Mouse (Mus musculus) heart, adult 2 months (tissue): ENCODE results near the gene Tmem217.

Source experiments
- CTCF ChIP-seq: fragments of 200-600 bp; IDR thresholded peaks from 2 replicates; pipeline ENCODE4 v1.8.1; 2022; ENCODE audit warnings: antibody characterized with exemption, mild to moderate bottlenecking, moderate library complexity
- POLR2A ChIP-seq: fragments of 200-500 bp; IDR thresholded peaks from 2 replicates; pipeline ENCODE4 v1.6.1; 2011; ENCODE audit warnings: mild to moderate bottlenecking, low read depth, low read length, control low read depth; ENCODE audit not compliant: insufficient read depth

- no peak for TF ChIP-seq CTCF
- no peak for TF ChIP-seq POLR2A
Measured at GRCm38 (mm10) chr17:29545241-29545640, 6.9 kb downstream of the Tmem217 start.
